Mouse (Mus musculus) kidney, adult 2 months (tissue): ENCODE data around the gene Hoxa9. TPM values are rescaled to one million over a fixed set of nuclear protein-coding genes. Genes with fewer than 3 reads are reported as not detected.
A peak's percentile ranks its signal among the peaks of the same experiment; 100 is the strongest.

Experiments
- DNase-seq: peaks from one replicate; pipeline ENCODE4 v3.0.0; 2021
- H3K27ac ChIP-seq: fragments of 200-500 bp; 2 replicates; pipeline ENCODE4 v1.5.1; 2012; ENCODE audit warnings: low read depth, low read length, control low read depth, inconsistent platforms; ENCODE audit not compliant: insufficient read depth
- H3K27me3 ChIP-seq: fragments of 200-500 bp; replicated peaks from 2 replicates; pipeline ENCODE4 v1.6.1; 2012; ENCODE audit warnings: mild to moderate bottlenecking, moderate library complexity, low read length, inconsistent platforms; ENCODE audit not compliant: control insufficient read depth, insufficient read depth
- H3K36me3 ChIP-seq: fragments of 200-500 bp; 2 replicates; pipeline ENCODE4 v1.6.1; 2012; ENCODE audit warnings: mild to moderate bottlenecking, moderate library complexity, low read length, inconsistent platforms; ENCODE audit not compliant: control insufficient read depth, insufficient read depth
- H3K4me1 ChIP-seq: fragments of 200-500 bp; 2 replicates; pipeline ENCODE4 v1.6.1; 2011; ENCODE audit warnings: low read length; ENCODE audit not compliant: control insufficient read depth, insufficient read depth
- H3K4me3 ChIP-seq: fragments of 200-500 bp; 2 replicates; pipeline ENCODE4 v1.5.1; 2011; ENCODE audit warnings: mild to moderate bottlenecking, low read depth, low read length, control low read depth; ENCODE audit not compliant: insufficient read depth
- CTCF ChIP-seq: fragments of 200-500 bp; conservative IDR thresholded peaks from 2 replicates; pipeline ENCODE4 v1.5.1; 2011; ENCODE audit warnings: low read depth, mild to moderate bottlenecking, control low read depth, low read length, moderate library complexity, mixed read lengths; ENCODE audit not compliant: insufficient read depth, insufficient read length
- POLR2A ChIP-seq: fragments of 200-500 bp; IDR thresholded peaks from one replicate; pipeline ENCODE4 v1.6.1; 2011; ENCODE audit warnings: low read depth, low read length, control low read depth
- WGBS: fragments of 180-500 bp; shearing (Covaris S2); methylation state at CpG from one replicate; pipeline ENCODE4 v1.1.7; 2018; 5-methylcytosine and 5-hydroxymethylcytosine counted together
- polyA plus RNA-seq: library from polyadenylated mRNA; depleted of rRNA; stranded (reverse); fragments of >200 nt; gene quantifications from 2 replicates; pipeline ENCODE4 v1.2.3, GENCODE M21; 2012

The Hoxa9 gene
- polyA plus RNA-seq, 1 experiment = 36.0 TPM

- TF ChIP-seq POLR2A (no peak), CTCF (no peak)
- Histone ChIP-seq H3K4me1 (no peaks in the 10 kb centered on the region), H3K4me3 (peak overlapping the region; percentile 47), H3K36me3 (no peaks in the 10 kb centered on the region), H3K27ac (no peak overlapping the region), H3K27me3 (peaks cover 3% of the 10 kb centered on the region; the same call in 1 of the 2 replicates)
- WGBS = 66% methylated on average over 3 of the region's 3 CpGs
- DNase-seq = no peak
These were observed 16.0 kb upstream of the Hoxa9 start for GRCm38 (mm10) chr6:52246916-52247315.

GRCm38 (mm10) chr6:52246403-52246803, 15.5 kb upstream of the Hoxa9 start:
- Histone ChIP-seq H3K27me3 (peaks cover 3% of the 10 kb centered on the region; the same call in 1 of the 2 replicates), H3K36me3 (no peaks in the 10 kb centered on the region), H3K27ac (peak overlapping the region; percentile 40), H3K4me1 (peaks cover under 1% of the 10 kb centered on the region; the same call in 1 of the 2 replicates), H3K4me3 (peak overlapping the region; percentile 47)
- DNase-seq = no peak
- TF ChIP-seq POLR2A (no peak), CTCF (no peak)
- WGBS = 16% methylated on average over 26 of the region's 26 CpGs

DNA sequence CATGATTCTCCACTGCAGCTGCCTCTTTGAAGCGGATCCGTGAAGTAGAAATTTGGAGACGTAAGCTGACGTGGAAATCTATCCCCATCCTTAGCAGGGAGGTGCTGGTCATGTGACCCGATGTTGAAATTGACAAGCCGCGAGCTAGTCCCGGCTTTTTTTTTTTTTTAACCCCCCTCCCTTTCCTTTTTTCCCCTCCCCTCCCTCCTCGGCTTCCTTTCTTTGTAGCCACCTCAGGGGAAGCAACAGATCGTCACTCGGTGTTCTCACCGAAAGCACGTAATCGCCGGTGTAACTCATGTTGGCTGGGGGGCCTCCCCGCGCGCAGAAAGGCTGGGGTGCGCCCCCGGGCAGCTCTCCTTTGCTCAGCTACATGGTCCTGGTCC, 14.9 kb upstream of the Hoxa9 start, which contains the start of gene Hoxa11:
Hoxa11 (minus strand) TSS at position 54 of the 386 bp plus-strand sequence.
- peak within 1 kb of the TSS; percentile 62 for H3K4me3 ChIP-seq
- peaks cover 6% of the 10 kb centered on the region; the same call in 1 of the 2 replicates for H3K4me1 ChIP-seq
- TF ChIP-seq POLR2A (no peak), CTCF (no peak)
- peak; percentile 71 for DNase-seq
- H3K36me3 ChIP-seq = no peaks in the 10 kb centered on the region
- peak within 1 kb of the TSS; percentile 73 for H3K27ac ChIP-seq
- peaks cover 3% of the 10 kb centered on the region; the same call in 1 of the 2 replicates for H3K27me3 ChIP-seq
- WGBS = 2% methylated on average over 20 of the region's 20 CpGs

- DNase-seq = no peak
- peaks cover 3% of the 10 kb centered on the region; the same call in 1 of the 2 replicates for H3K27me3 ChIP-seq
- peak overlapping the region; percentile 62 for H3K4me3 ChIP-seq
- WGBS = 2% methylated on average over 71 of the region's 71 CpGs
- peak overlapping the region; percentile 73 for H3K27ac ChIP-seq
- H3K36me3 ChIP-seq = no peaks in the 10 kb centered on the region
- peaks cover 6% of the 10 kb centered on the region; the same call in 1 of the 2 replicates for H3K4me1 ChIP-seq
- TF ChIP-seq POLR2A (no peak), CTCF (no peak)
These were observed 14.3 kb upstream of the Hoxa9 start for GRCm38 (mm10) chr6:52245040-52245756.

DNA sequence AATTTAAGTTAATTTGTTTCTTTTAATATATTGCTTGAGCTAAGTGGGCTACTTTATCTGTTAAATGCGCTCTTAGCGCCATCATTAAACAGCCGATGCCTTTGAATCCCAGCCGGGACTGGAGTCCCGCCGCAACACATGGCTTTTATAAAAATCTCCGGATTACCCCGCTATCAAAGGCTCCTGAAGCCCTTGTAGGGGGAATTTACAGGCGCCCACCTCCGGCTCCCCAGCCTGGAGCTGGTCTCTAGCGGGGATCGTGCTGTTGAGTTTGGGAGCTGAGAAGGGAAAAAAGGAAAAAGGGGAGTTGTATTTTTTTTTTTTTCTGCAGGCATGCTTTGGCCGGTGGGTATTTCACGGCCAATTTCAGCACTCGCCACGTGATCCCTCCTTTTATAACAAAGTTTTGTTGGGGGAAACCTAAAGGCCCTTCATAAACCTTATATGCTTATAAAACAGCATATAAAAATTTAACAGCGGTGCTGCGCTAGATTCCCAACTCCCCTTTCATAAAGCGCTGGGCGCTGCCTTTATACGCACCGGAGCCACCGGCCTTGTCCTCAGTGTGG, 13.7 kb upstream of the Hoxa9 start:
- peak overlapping the region; percentile 62 for H3K4me3 ChIP-seq
- H3K36me3 ChIP-seq = no peaks in the 10 kb centered on the region
- TF ChIP-seq POLR2A (no peak), CTCF (no peak)
- H3K27me3 ChIP-seq = peaks cover 3% of the 10 kb centered on the region; the same call in 1 of the 2 replicates
- 24% methylated on average over 23 of the region's 23 CpGs for WGBS
- no peak for DNase-seq
- peaks cover 6% of the 10 kb centered on the region; the same call in 1 of the 2 replicates for H3K4me1 ChIP-seq
- H3K27ac ChIP-seq = 0 out of 2 replicates have a peak overlapping the region, but pooled peaks have one; percentile 73

- WGBS = 58% methylated on average over 12 of the region's 12 CpGs
- peaks cover 6% of the 10 kb centered on the region; the same call in 1 of the 2 replicates for H3K4me1 ChIP-seq
- peak overlapping the region; percentile 40 for H3K4me3 ChIP-seq
- TF ChIP-seq CTCF (no peak), POLR2A (no peak)
- H3K27me3 ChIP-seq = peaks cover 3% of the 10 kb centered on the region; the same call in 1 of the 2 replicates
- H3K27ac ChIP-seq = peak overlapping the region; percentile 39; the same call in 1 of the 2 replicates
- no peaks in the 10 kb centered on the region for H3K36me3 ChIP-seq
- DNase-seq = no peak
These were observed 12.8 kb upstream of the Hoxa9 start for GRCm38 (mm10) chr6:52243681-52244121.

- peaks cover 7% of the 10 kb centered on the region; the same call in 1 of the 2 replicates for H3K4me1 ChIP-seq
- no peak for TF ChIP-seq CTCF
- no peak for TF ChIP-seq POLR2A
- H3K27me3 ChIP-seq = peaks cover 3% of the 10 kb centered on the region; the same call in 1 of the 2 replicates
- H3K36me3 ChIP-seq = no peaks in the 10 kb centered on the region
- no peak for DNase-seq
- no peak overlapping the region for H3K27ac ChIP-seq
- WGBS = 73% methylated on average over 4 of the region's 4 CpGs
- no peak overlapping the region for H3K4me3 ChIP-seq
These were observed 12.0 kb upstream of the Hoxa9 start for GRCm38 (mm10) chr6:52242801-52243332.
